9 mouse cellular contexts compared by ENCODE assay signal in the genomic region with DNA sequence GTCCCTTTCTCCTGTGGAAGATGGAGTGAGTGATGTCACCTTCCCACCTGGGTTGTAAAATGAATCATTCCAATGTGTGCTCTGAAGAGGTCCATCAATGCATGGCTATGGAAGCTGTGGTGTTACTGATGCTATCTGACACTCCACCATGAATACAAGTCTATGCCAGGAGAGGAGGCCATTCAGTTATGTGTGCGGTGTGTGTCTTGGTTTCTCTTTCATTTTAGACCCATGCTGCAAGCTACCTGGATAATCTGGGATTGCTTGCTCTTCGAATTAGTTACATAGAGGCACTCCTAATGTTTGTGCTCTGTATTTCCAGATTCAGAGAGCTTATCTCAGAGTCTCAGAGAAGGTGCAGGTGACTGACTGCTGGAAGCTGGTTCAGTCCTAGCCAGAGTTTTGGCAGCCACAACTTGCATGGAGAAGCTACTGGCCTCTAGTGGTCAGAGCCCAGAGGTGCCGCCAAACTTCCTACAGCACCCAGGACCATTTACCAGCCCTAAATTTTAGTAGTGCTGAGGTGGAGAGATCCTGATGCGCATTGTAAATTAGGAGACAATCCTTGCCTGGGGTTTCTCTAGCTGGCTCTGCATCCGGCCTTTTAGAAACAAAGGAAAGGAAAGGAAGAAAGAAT.
DNase-seq lines count a peak whose midpoint lies in the region; TF ChIP-seq lines count a peak whose summit lies in the region.
"Had no signal": no experiment of that assay in that cellular context is flagged by ENCODE, and none has a peak within 500 bp of the region (broad histone marks: within the 10 kb centered on the region; RNA-seq: fewer than 3 reads in every experiment).

No protein-coding gene starts in this region.

- no peak overlapping the region; the same call in 1 of the 2 replicates for H3K27ac ChIP-seq in ES-E14 (ENCODE audit: insufficient read depth, low read depth, low read length, poor library complexity, severe bottlenecking)
- H3K27ac ChIP-seq: heart, embryonic 13.5 days had no signal

- H3K36me3 ChIP-seq in ES-E14 (ENCODE audit: control insufficient read depth, insufficient read depth, low read length, poor library complexity, severe bottlenecking): no peaks in the 10 kb centered on the region

- in situ Hi-C loops in ES-E14 (cut with MboI; ENCODE audit: low sequenced_read_pairs in 2 of 2, unreplicated experiment in 2 of 2): no loop called here

- no peak overlapping the region for H3K4me3 ChIP-seq in ES-E14 (ENCODE audit: insufficient read depth in 1 of 2, low read depth in 1 of 2, low read length in 2 of 2, poor library complexity in 1 of 2, severe bottlenecking in 1 of 2)
- H3K4me3 ChIP-seq: heart, embryonic 13.5 days had no signal

- H3K4me1 ChIP-seq in ES-E14 (ENCODE audit: control insufficient read depth in 2 of 2, insufficient read depth in 2 of 2, low read length in 2 of 2, poor library complexity in 1 of 2): peaks cover 0 to 14% of the 10 kb centered on the region in 2 experiments; a peak in 2 of 4 replicates

- H3K9ac ChIP-seq in ES-E14 (ENCODE audit: insufficient read depth, low read depth, low read length, poor library complexity, severe bottlenecking): no peak overlapping the region
- H3K9ac ChIP-seq: heart, embryonic 13.5 days had no signal

- DNase-seq in 416B (ENCODE audit: low read depth) (peak; percentile 64), ES-E14 (ENCODE audit: low read depth, low spot score) (peak; percentile 54)
- DNase-seq in cerebellum, postnatal 25 days: peak; percentile 41 to 68
- DNase-seq in gastrocnemius, postnatal 10 days: peak; percentile 59
- peak; percentile 84 for DNase-seq in kidney, postnatal 10 days
- DNase-seq in lung, adult 18-20 months: peak; percentile 63 to 73
- peak; percentile 41 for DNase-seq in ovary, postnatal 14 days (ENCODE audit: low spot score)
- no peak for DNase-seq in natural killer cell, adult 2 months (ENCODE audit: low spot score in 2 of 2)

- no peaks in the 10 kb centered on the region for H3K9me3 ChIP-seq in ES-E14 (ENCODE audit: control insufficient read depth, insufficient read depth, low read depth, low read length)
- H3K9me3 ChIP-seq: heart, embryonic 13.5 days had no signal

TF ChIP-seq in ES-E14, 5 proteins besides CTCF, POLR2A, EP300 and RAD21:
- TF ChIP-seq ZC3H11A (IDR thresholded peaks at IDR 0.05; ENCODE audit: borderline replicate concordance, low read depth, low read length): peak; percentile 14; the same call in 1 of the 2 replicates
- no peak for TF ChIP-seq CHD2 (IDR thresholded peaks at IDR 0.05; ENCODE audit: low read depth, low read length)
- no peak for TF ChIP-seq MAFK (IDR thresholded peaks at IDR 0.05; ENCODE audit: insufficient read depth, low read depth, low read length)

Comparison
In these comparisons a context has a peak if more than half of its experiments do, and no peak if none do; other contexts are left out.
1. DNase-seq: peak in 416B (single experiment), ES-E14 (single experiment), cerebellum, postnatal 25 days (2 of 2), gastrocnemius, postnatal 10 days (single experiment), kidney, postnatal 10 days (single experiment), lung, adult 18-20 months (2 of 2) and ovary, postnatal 14 days (single experiment); none in natural killer cell, adult 2 months (0 of 2).